Mouse (Mus musculus) mouse embryonic stem cell (cell line): ENCODE data around the gene Gtpbp1.

Experiments used
- in situ Hi-C, 2 experiments: fragments of 300-500 bp; cut with MboI; formaldehyde crosslinking; loops; 1 replicate in 1 of 2; 3 replicates in 1 of 2; pipeline ENCODE4 v1.14.3; 2019 to 2020; ENCODE audit warnings: low sequenced_read_pairs in 2 of 2, low pct_unique_long_range_greater_than_20kb in 1 of 2, mixed read lengths in 1 of 2; ENCODE audit not compliant: unreplicated experiment in 1 of 2

Gene Gtpbp1

DNA sequence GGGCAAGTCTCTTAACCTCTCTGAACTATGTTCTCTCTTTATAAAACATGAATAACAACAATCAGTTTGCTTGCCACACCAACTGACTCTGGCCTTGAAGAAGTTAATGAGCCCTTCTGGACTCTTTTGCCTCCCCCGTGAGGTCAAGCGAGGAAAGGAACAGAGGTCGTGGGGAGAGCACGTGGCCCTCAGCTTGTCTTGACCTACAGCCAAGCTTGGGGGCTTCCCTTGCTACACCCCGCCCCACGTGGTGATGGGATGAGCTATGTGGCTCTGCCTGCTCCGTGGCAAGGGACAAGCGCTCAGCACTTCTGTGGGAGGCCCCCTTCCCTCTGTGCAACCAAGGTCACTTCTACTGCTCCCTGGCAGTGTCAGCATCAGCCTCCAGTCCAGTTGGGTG lies 54.1 kb downstream of the Gtpbp1 start:
- in situ Hi-C loops, result no loop called here

- in situ Hi-C loops, result no loop called here
Observed at GRCm38 (mm10) chr15:79745312-79745711, 54.7 kb downstream of the Gtpbp1 start.

DNA sequence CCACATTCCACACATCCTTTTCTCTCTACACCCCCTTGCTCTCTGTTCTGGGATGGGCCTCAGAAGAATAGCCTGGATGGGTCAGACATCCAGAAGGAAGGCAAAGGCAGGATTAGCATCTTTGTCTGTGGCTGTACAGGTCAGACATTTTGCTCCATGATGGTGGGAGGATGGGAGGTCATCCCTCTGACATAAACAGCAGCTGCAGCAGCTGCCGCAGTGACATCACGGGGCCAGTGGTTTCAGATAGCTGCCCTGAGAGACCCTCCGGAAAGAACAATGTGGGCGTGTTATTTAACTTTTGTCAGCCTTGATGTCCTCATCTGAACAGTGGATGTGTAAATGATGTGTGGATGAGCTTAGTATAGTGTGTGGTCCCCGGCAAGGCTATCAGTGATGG lies 55.2 kb downstream of the Gtpbp1 start:
- in situ Hi-C loops, result no loop called here

DNA sequence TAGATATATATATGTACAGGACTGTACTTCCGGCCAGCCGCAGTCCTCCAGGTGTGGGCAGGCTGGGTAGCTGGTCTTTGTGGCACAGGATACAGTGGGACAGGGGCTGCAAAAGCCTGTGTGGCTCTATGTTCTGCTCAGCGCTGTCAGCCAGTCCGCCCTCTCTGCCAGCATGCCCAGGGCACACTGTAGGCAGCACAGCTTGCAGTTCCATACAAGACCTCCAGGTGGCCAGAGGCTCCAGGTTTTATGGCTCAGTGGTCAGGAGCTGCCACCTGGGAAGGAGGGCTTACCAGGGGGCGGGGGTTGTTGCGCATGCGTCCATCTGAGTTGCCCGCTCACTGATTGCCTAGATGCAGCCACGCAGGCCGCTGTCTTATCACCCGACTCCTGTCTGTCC lies 57.4 kb downstream of the Gtpbp1 start:
- in situ Hi-C loops, result no loop called here

DNA sequence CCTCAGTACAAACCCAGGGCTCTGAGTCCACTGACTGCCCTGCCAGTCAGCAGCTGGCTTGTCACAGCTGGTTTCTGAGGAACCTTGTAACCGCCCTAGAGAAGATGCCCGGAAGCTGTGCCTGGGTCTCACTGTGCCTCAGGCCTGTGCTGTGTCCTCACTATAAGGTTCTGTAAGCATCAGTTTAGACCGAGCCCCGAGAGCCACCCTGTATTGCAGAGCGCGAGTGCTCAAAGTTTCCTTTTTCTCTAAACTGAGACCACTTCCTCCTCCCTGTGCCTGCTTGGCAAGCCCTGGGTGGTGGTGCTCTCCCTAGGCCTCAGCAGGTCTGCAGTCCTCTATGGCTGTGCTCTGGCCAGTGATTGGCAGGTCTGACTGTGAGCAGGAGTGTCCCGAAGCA lies 58.5 kb downstream of the Gtpbp1 start:
- in situ Hi-C loops, result no loop called here

GRCm38 (mm10) chr15:79750266-79750665 lies 59.6 kb downstream of the Gtpbp1 start:
- in situ Hi-C loops, result loop anchor here in 1 of 2 experiments (25.0 kb wide), 1 partner anchor 312 kb away; no protein-coding TSS in a partner anchor

DNA sequence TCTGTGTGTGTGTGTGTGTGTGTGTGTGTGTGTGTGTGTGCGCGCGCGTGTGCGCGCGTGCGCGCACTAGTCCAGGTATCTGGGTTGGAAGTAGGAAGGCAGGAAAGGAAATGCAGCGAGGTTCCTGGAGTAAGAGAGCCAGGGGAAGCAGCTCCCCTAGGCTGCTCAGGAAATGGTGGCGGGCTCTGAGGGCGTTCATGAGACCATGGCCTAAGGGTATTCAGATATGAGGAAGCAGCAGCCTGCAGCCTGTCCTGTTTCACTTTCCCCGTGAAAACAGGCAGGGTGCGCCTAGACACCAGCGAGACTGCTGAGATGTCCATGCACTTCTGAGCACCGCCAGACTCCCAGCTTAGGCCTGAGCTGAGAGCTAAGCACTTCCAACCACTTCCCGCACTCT lies 61.1 kb downstream of the Gtpbp1 start:
- in situ Hi-C loops, result loop anchor here in 1 of 2 experiments (25.0 kb wide), 1 partner anchor 311 kb away; no protein-coding TSS in a partner anchor

DNA sequence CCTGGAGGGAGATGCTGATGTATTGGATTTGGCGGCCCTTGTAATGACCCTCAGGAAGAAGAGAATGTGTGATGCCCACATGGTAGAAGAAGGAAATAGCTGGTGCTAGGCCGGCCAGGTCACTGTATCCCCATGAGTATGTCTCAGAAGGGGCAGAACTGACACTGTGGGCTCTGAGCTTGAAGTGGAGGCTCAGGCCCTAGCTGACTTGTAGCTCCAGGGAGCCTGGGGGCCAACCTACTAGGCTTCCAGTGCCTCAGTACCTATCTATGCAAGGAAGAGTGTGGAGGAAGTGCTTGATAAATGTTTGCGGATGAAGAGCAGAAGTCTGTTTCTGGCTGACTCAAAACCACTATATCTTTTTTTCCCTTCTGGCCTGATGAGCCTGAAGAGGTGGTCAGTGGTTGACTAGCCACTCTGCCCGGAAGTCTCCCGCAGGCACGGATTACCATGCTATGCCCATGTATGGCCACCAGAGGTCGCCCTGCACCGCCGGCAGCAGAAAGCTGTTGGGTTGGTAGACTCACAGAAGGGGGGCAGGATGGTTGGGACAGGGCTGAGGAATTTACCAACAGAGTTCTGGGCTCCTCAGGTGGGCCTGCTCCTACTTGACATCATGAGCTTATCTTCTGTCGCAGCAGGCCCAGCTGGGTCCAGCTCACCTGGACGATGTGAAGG lies 62.2 kb downstream of the Gtpbp1 start:
- in situ Hi-C loops, result loop anchor here in 1 of 2 experiments (25.0 kb wide), 1 partner anchor 309 kb away; no protein-coding TSS in a partner anchor

DNA sequence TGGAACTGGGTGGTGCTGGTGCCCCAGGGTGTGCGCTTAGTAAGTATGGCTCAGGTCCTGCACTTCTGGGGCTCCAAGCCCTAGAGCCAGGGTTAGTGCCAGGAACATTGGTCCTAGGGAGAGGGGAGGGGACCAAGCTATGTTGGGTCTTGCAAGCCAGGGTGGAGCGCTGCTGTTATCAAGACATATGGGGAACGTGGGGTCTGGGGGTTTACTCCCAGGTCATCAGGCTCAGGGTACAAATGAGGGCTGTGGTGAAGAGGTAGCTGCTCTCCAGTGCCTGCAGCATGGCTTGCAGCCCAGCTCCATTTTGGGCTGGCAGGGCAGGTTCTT lies 62.7 kb downstream of the Gtpbp1 start:
- in situ Hi-C loops, result loop anchor here in 1 of 2 experiments (25.0 kb wide), 1 partner anchor 309 kb away; no protein-coding TSS in a partner anchor

DNA sequence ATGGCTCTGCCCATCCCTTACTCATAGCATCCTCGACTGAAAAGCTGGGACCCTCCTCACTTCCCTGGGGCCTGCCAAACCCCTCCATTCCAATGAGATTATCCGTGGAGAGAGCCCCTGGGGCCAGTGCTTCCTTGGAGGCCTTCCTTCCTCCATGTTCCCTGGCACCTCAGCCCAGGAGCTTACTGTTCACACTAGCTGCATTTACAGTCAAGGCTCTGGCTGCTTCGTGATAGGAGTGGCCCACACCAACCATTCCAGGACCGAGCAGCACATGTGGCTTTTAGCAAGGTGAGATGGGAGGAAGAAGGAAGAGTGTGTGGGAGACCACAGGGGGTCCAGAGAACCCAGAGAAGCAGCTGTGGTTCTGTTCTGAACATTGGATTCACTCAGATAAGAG lies 63.2 kb downstream of the Gtpbp1 start:
- in situ Hi-C loops, result loop anchor here in 1 of 2 experiments (25.0 kb wide), 1 partner anchor 308 kb away; no protein-coding TSS in a partner anchor

DNA sequence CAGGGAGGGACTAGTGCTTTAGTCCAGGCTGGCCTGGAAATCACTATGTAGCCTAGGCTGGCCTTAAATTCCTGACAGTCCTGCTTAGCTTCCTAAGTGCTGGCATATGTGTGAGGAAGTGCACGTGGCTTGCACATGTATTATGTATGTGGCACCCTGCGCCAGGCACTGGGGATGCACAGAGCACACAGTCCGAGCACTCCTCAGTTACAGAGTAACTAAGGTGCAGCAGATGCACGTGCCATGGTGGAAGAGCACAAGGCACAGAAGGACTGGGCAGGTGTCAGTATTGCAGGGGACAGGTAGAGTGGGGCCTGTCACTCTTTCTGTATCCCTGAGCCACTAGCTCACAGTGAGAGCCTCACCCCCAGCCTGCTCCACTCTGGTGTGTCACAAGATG lies 64.5 kb downstream of the Gtpbp1 start:
- in situ Hi-C loops, result loop anchor here in 1 of 2 experiments (25.0 kb wide), 1 partner anchor 307 kb away; no protein-coding TSS in a partner anchor

DNA sequence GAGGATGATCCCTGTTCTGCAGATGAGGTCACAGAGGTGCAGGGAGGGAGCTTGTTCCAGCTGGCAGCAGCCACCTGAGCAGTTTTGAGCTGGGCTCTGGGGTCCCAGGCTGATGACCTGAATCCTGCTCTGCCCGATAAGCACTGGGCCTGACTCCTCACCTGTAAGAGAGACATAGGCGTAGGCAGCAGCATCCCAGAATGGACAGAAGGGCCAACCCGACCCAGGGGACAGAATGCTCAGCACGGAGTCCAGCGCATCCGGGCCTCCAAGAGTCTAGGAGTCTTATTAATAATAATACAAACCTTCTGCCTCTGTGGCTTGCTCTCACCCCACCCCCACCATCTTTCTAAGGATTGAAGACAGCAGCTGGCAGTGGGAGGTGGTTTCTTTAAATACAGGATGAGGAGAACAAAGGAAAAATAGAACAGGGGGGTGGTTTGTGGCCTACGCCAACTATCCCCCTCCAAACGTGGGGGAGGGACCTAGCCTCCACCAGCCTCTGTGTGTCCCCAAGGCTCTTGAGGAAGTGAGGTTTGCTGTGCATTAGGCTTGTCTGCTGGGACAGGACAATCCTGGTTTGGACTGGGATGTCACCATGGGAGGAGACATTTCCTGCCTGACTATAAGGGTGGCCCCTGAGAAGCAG lies 65.5 kb downstream of the Gtpbp1 start:
- in situ Hi-C loops, result loop anchor here in 1 of 2 experiments (25.0 kb wide), 1 partner anchor 306 kb away; no protein-coding TSS in a partner anchor

GRCm38 (mm10) chr15:79757118-79757517 lies 66.5 kb downstream of the Gtpbp1 start:
- in situ Hi-C loops, result loop anchor here in 1 of 2 experiments (25.0 kb wide), 1 partner anchor 305 kb away; no protein-coding TSS in a partner anchor

DNA sequence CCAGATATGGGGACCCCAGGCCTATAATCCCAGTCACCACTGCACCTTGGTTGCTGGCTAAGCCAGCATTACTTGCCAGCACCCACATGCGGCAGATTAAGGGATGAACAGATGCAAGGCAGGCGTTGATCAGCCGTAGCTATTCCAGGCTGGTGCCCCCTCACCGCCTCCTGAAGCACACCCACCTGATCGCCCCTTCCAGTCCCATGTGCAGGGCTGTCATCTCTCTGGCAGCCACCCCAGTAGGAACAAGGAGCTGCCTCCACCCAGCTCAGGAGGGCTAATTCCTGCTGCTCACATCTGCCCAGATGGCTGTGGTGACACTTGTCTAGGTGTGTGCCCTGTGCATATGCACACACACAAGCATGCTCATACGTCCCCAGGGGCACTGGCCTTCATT lies 70.3 kb downstream of the Gtpbp1 start:
- in situ Hi-C loops, result loop anchor here in 1 of 2 experiments (25.0 kb wide), 1 partner anchor 301 kb away; no protein-coding TSS in a partner anchor

GRCm38 (mm10) chr15:79763001-79763400 lies 72.4 kb downstream of the Gtpbp1 start:
- in situ Hi-C loops, result loop anchor here in 1 of 2 experiments (25.0 kb wide), 1 partner anchor 299 kb away; no protein-coding TSS in a partner anchor

GRCm38 (mm10) chr15:79763601-79764246 lies 73.1 kb downstream of the Gtpbp1 start:
- in situ Hi-C loops, result loop anchor here in 1 of 2 experiments (25.0 kb wide), 1 partner anchor 299 kb away; no protein-coding TSS in a partner anchor

DNA sequence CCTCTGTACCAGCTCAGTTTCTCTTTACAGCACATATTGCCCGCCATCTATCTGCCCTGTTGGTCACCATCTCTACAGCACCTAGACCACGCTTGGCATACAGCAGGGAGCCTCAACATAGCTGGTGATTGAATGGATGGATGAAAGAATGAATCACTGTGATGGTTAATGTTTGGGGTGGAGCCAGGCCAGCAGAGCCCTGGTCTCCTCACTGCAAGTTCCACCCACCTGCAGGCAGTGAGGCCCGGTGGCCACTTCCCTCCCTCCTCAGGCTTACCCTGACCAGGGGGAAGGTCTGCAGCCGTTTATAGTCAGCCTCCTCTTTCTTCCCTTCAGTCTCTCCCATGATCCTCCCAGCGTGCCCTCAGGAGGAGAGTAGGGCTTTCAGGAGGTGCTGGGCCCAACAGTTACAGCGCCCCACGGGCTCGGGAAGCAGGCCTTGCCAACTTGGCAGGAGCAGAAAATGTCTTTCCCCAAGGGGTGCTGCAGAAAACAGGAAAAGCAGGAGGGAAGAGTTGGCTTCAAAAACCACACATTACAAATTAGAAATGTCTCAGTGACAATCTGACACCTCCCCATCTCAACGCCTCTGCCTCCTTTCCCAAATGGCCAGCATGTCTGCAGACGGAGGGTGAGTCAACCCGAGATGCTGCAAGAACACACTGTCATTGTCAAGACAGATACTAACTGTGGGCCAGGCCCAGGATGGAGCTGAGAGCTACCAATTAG lies 74.1 kb downstream of the Gtpbp1 start:
- in situ Hi-C loops, result loop anchor here in 1 of 2 experiments (25.0 kb wide), 1 partner anchor 298 kb away; no protein-coding TSS in a partner anchor

DNA sequence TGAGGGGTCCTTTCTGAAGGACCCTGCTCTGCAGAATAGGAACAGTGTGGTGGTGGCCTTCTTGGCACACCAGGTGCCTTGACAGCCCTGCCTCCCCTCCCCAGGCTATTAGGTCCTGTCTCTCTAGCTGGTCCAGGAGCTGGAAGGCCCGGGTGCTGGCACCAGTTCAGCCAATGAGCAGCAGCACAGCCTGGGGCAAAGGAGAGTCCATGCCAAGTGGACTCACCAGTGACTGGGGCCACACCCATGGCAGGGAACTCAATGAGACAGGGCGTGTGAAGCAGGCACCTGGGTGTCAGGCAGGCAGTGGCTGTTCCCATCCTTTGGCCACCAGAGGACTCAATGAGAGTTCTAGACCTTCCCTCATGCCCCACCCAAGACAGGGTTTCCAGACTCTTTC lies 74.7 kb downstream of the Gtpbp1 start:
- in situ Hi-C loops, result loop anchor here in 1 of 2 experiments (25.0 kb wide), 1 partner anchor 297 kb away; no protein-coding TSS in a partner anchor
